Mouse (Mus musculus) gastrocnemius, postnatal 4 days (tissue): ENCODE data around the gene Creld2. TPM values are rescaled to one million over a fixed set of nuclear protein-coding genes. Genes with fewer than 3 reads are reported as not detected.

Source experiments
- DNase-seq, 2 experiments: peaks; one replicate each; pipeline ENCODE4 v3.0.0; 2021 to 2022; ENCODE audit warnings: low spot score in 2 of 2, mixed read lengths in 2 of 2
- total RNA-seq, 2 experiments: library from RNA; stranded (reverse); gene quantifications; 2 replicates each; pipeline ENCODE4 v1.2.3; 2021

The Creld2 gene
- total RNA-seq, 2 experiments from 2014 or later, result 20.8 to 22.0 TPM

DNA sequence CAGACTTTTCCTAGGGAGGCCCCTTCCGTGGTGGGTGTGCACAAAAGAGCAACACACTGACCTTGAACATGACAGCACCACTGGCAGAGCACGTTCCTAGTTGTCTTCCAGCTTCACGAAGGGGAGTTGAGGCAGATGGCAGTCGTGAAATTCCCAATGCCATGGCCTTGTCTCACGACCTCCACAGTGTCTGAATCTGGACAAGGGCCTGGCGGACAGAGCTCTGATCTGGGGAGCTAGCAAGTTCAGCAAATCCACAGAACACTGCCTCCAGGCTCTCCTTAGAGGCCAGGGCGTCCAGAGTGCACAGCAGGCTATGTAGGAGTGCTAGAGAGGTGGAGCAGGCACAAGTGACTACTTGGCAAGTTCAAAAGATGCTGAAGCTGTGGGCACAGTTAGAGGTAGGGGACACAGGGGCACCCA is 47.5 kb downstream of the Creld2 start:
- DNase-seq, result no peak

DNA sequence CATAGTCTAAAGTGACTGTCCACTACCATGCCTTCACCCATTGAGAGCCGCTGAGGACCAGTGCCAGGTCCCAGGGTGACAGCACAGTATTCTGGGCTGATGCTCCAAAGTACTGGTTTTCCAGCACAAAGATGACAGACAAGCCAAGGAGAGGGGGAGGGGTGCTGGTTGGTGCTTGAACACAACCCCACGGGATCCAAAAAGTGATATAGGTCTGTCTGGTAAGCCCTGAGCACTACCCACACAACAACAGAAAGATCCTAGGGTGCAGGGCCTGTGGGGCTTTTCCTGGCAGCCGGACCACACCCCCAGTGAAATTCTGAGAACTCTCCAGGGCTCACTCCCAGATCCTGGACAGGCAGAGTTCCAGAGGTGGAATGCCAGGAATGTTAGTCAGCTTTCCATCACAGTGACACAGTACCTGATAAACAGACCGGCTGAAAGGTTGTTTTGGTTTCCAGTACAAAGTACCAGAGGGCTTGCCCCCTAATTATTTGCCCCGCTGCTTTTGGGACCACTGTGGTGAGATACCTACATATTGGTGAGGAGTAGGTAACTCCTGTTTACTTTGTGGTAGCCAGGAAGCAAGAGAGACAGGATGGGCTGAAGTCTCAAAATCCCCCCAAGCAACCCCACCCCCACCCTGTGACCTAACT is 48.0 kb downstream of the Creld2 start:
- DNase-seq, result no peak

DNA sequence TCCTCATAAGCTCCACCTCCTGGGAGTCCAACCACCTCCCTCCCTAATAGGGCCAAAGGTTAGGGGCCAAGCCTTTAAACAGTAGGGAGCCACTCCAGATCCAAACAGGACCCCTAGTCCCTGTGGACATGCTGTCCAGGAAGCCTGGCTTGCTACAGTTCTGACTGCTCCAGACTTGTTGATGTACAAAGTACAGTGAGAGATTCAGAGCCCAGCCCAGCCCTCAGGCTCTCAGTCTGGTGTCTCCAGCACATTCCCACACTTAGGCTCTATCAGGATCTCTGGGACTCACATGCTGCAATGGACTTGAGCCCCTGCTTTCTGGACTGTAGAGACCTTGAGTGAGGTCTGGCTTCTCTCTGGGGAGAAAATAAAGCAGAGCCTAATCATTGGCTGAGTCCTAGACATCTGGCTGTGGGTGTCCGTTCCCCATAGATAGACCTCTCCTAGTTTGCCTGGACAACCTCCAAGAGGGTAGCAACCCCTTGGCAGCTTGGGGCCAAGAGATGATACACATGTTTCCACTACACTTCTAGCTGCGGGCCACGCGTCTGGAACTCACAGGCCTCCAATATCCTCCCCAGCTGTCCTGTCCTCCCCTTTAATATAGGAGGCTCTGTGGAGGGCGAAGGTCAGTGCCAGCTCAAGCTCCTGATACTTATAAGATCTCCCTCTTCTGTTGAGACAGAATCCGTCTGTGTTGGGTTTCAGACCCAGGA is 48.7 kb downstream of the Creld2 start:
- no peak for DNase-seq

DNA sequence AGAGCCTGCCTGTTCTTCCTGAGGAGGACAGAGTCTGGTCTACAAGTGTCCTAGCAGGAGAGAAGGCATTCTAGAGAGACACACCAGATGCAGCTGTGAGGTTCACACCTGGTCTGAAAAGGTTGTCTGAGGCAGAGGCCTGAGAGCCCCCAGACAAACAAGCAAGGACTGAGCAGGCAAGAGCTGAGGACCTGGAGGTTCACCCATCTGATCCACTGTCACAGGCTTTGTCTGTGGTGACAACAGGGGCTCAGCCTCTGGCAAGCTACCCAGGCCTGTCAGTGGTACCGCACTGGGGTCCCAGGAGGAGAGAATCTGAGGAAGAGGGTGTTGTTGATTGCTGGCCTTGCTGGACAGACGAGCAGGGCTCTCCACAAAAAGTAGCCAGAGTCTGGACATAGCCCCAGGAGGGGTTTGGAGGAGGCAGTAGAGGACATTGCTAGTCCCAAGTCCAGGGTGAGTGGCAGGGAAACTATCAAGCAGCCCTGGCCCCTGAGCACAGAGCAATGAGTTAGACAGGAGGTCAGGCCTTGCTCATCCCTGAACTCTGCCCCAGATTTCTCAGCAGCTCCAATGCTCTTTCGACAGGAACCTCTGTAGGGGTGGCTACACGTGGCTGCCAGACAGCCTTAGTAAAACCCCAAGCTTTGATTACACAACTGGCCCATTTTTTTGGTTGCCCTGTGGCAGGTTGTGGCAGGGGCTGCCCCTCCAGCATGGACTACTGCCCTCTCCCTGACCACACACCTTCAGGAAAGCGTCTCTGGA is 51.2 kb downstream of the Creld2 start:
- DNase-seq, result no peak

DNA sequence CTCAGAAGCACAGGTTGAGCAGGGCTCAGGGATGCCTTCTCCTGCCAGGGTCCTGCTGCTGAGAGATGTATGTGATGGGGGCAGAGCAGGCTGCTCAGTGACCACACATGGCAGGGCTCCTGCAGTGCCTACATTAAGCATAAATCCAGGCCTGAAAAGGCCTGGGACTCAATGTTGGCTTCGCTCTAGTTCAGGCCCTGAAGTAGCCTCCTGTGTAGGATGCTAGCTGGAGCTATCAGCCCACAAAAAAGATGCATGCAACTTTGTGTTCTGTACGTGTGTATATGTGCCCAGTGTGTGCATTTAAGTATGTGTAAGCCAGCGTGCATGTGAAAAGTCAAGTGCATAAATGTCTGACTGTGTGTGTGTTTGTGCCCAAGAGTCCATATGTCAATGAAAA is 54.6 kb downstream of the Creld2 start:
- DNase-seq, result no peak

DNA sequence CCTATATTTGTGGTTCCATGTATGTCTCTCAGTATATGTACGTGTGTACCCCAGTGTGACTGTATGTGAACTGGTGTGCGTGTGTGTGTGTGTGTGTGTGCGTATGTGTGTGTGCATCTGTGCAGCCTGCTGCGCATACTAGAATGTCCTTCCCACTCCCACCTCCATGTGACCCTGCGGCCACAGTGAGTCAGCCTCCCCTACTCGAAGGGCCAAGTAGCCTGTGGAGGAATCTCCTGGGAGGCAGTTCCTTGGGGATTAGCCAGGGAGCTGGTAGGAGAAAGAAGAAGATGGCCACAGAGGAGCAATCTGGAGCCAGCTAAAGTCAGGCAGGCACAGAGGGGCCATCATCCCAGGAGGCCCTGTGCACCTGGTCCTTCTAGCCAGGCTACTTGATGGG is 55.0 kb downstream of the Creld2 start:
- no peak for DNase-seq

DNA sequence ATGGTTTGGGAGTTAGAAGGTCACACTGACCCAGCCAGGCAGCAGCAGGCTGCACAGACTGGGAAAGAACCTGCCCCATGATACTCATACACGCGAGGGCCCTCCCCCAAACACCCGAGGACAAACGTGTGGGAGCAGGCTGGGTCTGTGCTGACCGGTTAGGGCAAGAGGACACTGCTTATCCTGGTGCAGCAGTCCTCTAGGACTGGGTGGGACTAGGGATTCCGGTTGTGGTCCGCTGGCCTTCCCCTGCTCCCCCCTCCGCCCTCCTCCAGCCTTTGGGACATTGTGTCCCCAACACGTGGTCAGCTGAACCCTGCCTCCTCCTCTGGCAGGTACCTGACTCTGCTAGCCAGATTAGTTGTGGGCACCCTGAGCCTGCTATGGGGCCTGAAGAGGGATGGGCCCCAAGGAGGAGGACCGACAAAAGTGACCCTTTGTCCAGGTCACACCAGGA is 56.2 kb downstream of the Creld2 start:
- DNase-seq, result no peak

Other genes starting within 250 kb of the Creld2 start
- not detected for gene Zdhhc25, start 219.3 kb upstream of the Creld2 start, total RNA-seq
- gene Brd1, start 85.4 kb upstream of the Creld2 start, total RNA-seq, result 10 to 100 TPM; 39.5 to 44.5 TPM
- gene Zbed4, start 68.0 kb upstream of the Creld2 start, total RNA-seq, result 10 to 100 TPM; 14.2 to 14.8 TPM
- gene Alg12, start 328 bp upstream of the Creld2 start, total RNA-seq, result 1 to 10 TPM; 6.9 to 9.0 TPM
- 10 to 100 TPM; 18.5 to 21.0 TPM for gene Pim3, start 42.5 kb downstream of the Creld2 start, total RNA-seq
- under 1 TPM in 1 of 2 experiments, not detected in 1; 0.10 TPM for gene Ttll8, start 134.8 kb downstream of the Creld2 start, total RNA-seq
- gene Mlc1, start 159.4 kb downstream of the Creld2 start, total RNA-seq, result under 1 TPM in 1 of 2 experiments, not detected in 1; 0.12 TPM
- under 1 TPM in 1 of 2 experiments, not detected in 1; 0.44 TPM for gene Mov10l1, start 163.3 kb downstream of the Creld2 start, total RNA-seq
- under 1 TPM; 0.13 to 0.15 TPM for gene Panx2, start 240.1 kb downstream of the Creld2 start, total RNA-seq